Comparison of ENCODE assay signal across 15 mouse cellular contexts in genomic region chr7:82755602-82756155, GRCm38 (mm10).
DNase-seq lines count a peak whose midpoint lies in the region; ATAC-seq and TF ChIP-seq lines count a peak whose summit lies in the region.
"Had no signal": no experiment of that assay in that cellular context is flagged by ENCODE, and none has a peak within 500 bp of the region (broad histone marks: within the 10 kb centered on the region; RNA-seq: fewer than 3 reads in every experiment).

No protein-coding gene starts in this region.

- H3K27ac ChIP-seq in liver, postnatal 0 days (ENCODE audit: low read depth), result no peak overlapping the region
- H3K27ac ChIP-seq in forebrain, embryonic 12.5 days, result no peak overlapping the region
- H3K27ac ChIP-seq: hindbrain, embryonic 15.5 days had no signal

- no peak overlapping the region for H3K9ac ChIP-seq in liver, postnatal 0 days (replicated peaks)
- no peak overlapping the region for H3K9ac ChIP-seq in forebrain, embryonic 12.5 days
- H3K9ac ChIP-seq: forebrain, postnatal 0 days; heart, embryonic 12.5 days; hindbrain, embryonic 15.5 days had no signal

- no peak for TF ChIP-seq EP300 in liver, postnatal 0 days (IDR thresholded peaks at IDR 0.05; ENCODE audit: low read depth)

- no peak for TF ChIP-seq CTCF in liver, postnatal 0 days (IDR thresholded peaks at IDR 0.05; ENCODE audit: low read depth)

- peak; percentile 11 for DNase-seq in adrenal gland, postnatal 14 days
- no peak for DNase-seq in adrenal gland, postnatal 36 days
- peak; percentile 88 for DNase-seq in retina, adult 2 months (ENCODE audit: low read depth, low spot score)
- no peak for DNase-seq in retina, embryonic 14.5 days (ENCODE audit: low spot score)
- no peak for DNase-seq in liver, postnatal 0 days
- DNase-seq: adrenal gland, postnatal 10 days; cerebellum, adult 18-20 months; cerebellum, adult 9-11 months; cerebellum, postnatal 36 days; forebrain, postnatal 0 days; gastrocnemius, postnatal 14 days had no signal

- H3K4me2 ChIP-seq in liver, postnatal 0 days (ENCODE audit: low read depth, low read length), result no peak overlapping the region
- no peak overlapping the region for H3K4me2 ChIP-seq in forebrain, embryonic 12.5 days
- H3K4me2 ChIP-seq: heart, embryonic 12.5 days; hindbrain, embryonic 15.5 days had no signal

- ATAC-seq in megakaryocyte, adult 5-6 weeks (ENCODE audit: poor library complexity, severe bottlenecking), result peak; percentile 64
- ATAC-seq in liver, postnatal 0 days, result no peak
- no peak for ATAC-seq in forebrain, embryonic 12.5 days (ENCODE audit: low FRiP score)
- ATAC-seq: forebrain, postnatal 0 days had no signal

- no peak overlapping the region for H3K4me3 ChIP-seq in liver, postnatal 0 days (ENCODE audit: low read depth, low read length)
- H3K4me3 ChIP-seq in forebrain, embryonic 12.5 days (replicated peaks), result no peak overlapping the region
- H3K4me3 ChIP-seq: heart, embryonic 12.5 days; hindbrain, embryonic 15.5 days had no signal

- no peaks in the 10 kb centered on the region for H3K4me1 ChIP-seq in liver, postnatal 0 days (ENCODE audit: insufficient read depth)
- 0 out of 2 replicates have a peak, but pooled peaks cover 3% of the 10 kb centered on the region for H3K4me1 ChIP-seq in forebrain, embryonic 12.5 days
- H3K4me1 ChIP-seq: hindbrain, embryonic 15.5 days had no signal

- H3K36me3 ChIP-seq in liver, postnatal 0 days (replicated peaks; ENCODE audit: insufficient read depth, low read length), result peaks cover 11% of the 10 kb centered on the region; the same call in 1 of the 2 replicates
- peaks cover 9% of the 10 kb centered on the region; the same call in 1 of the 2 replicates for H3K36me3 ChIP-seq in forebrain, embryonic 12.5 days (replicated peaks)
- H3K36me3 ChIP-seq: hindbrain, embryonic 15.5 days had no signal

- WGBS in liver, postnatal 0 days (ENCODE audit: insufficient replicate concordance), result 64% methylated on average over 8 of the region's 8 CpGs
- WGBS in forebrain, embryonic 12.5 days, result 82% methylated on average over 8 of the region's 8 CpGs

- H3K27me3 ChIP-seq in liver, postnatal 0 days (ENCODE audit: insufficient read depth, low read length), result no peaks in the 10 kb centered on the region
- no peaks in the 10 kb centered on the region for H3K27me3 ChIP-seq in forebrain, embryonic 12.5 days
- H3K27me3 ChIP-seq: heart, embryonic 12.5 days; hindbrain, embryonic 15.5 days had no signal

- H3K9me3 ChIP-seq in liver, postnatal 0 days (ENCODE audit: low read length), result no peaks in the 10 kb centered on the region
- no peaks in the 10 kb centered on the region for H3K9me3 ChIP-seq in forebrain, embryonic 12.5 days
- H3K9me3 ChIP-seq: heart, embryonic 12.5 days; hindbrain, embryonic 15.5 days had no signal

Comparison
In these comparisons a context has a peak if more than half of its experiments do, and no peak if none do; other contexts are left out.
1. DNase-seq: peak in adrenal gland, postnatal 14 days (single experiment) and retina, adult 2 months (single experiment); none in adrenal gland, postnatal 36 days (0 of 2), retina, embryonic 14.5 days (single experiment) and liver, postnatal 0 days (single experiment).